Mouse (Mus musculus): ENCODE data around the gene Nr2f1.

GRCm38 (mm10) chr13:78198391-78198870, 1.1 kb downstream of the Nr2f1 start:
- TF ChIP-seq CTCF (IDR thresholded peaks at IDR 0.05; ENCODE audit: control insufficient read depth, insufficient read depth, insufficient read length) (no peak), CEBPB (IDR thresholded peaks at IDR 0.05; ENCODE audit: low read depth) (no peak), MAX (IDR thresholded peaks at IDR 0.05) (no peak), FOSL1 (IDR thresholded peaks at IDR 0.05; ENCODE audit: insufficient read depth, low read length, poor library complexity, severe bottlenecking) (no peak)
